Mouse (Mus musculus) G1E (cell line): Measurements from ENCODE around the gene Slain1. TPM values are rescaled to one million over a fixed set of nuclear protein-coding genes. Genes with fewer than 3 reads are reported as not detected.
"Not testable (repeated sequence)": the region's sequence is repeated elsewhere in the genome, so short reads cannot be mapped to it uniquely, and the experiment has no call there.

Experiments
- ATAC-seq: 2 replicates; pipeline ENCODE4 v1.8.0; 2016; ENCODE audit warnings: mild to moderate bottlenecking; ENCODE audit not compliant: insufficient number of reproducible peaks, poor library complexity, low FRiP score, severe bottlenecking; ENCODE audit errors: extremely low read depth
- DNase-seq: peaks from one replicate; pipeline ENCODE4 v3.0.0; 2012; ENCODE audit warnings: low spot score
- H3K27me3 ChIP-seq: 2 replicates; pipeline ENCODE4 v1.6.1; 2012; ENCODE audit warnings: mild to moderate bottlenecking, low read length, inconsistent platforms; ENCODE audit not compliant: insufficient read depth
- H3K36me3 ChIP-seq: replicated peaks from 2 replicates; pipeline ENCODE3; 2012; ENCODE audit warnings: mild to moderate bottlenecking, inconsistent platforms
- H3K4me1 ChIP-seq: 2 replicates; pipeline ENCODE4 v1.6.1; 2012; ENCODE audit warnings: low read depth, low read length, inconsistent platforms, mixed read lengths; ENCODE audit not compliant: insufficient read depth
- H3K4me3 ChIP-seq: 2 replicates; pipeline ENCODE4 v1.5.1; 2012; ENCODE audit warnings: low read depth, mild to moderate bottlenecking, inconsistent platforms, low read length, moderate library complexity, mixed read lengths
- H3K9me3 ChIP-seq: replicated peaks from 2 replicates; pipeline ENCODE4 v1.6.1; 2012; ENCODE audit warnings: inconsistent platforms
- CTCF ChIP-seq: IDR thresholded peaks from 2 replicates; pipeline ENCODE4 v1.5.1; 2012; ENCODE audit warnings: low read depth, low read length, inconsistent platforms, mixed read lengths
- GATA1 ChIP-seq: IDR thresholded peaks from 2 replicates; pipeline ENCODE4 v1.6.1; 2012; ENCODE audit warnings: borderline replicate concordance, low read length, inconsistent platforms, mixed read lengths
- GATA2 ChIP-seq: IDR thresholded peaks from 2 replicates; pipeline ENCODE4 v1.6.1; 2012; ENCODE audit warnings: low read depth, low read length, inconsistent platforms, borderline replicate concordance
- POLR2AphosphoS5 ChIP-seq: IDR thresholded peaks from 2 replicates; pipeline ENCODE4 v1.6.1; 2012; ENCODE audit warnings: low read depth, low read length, inconsistent platforms; ENCODE audit not compliant: insufficient replicate concordance
- TAL1 ChIP-seq: conservative IDR thresholded peaks from 2 replicates; pipeline ENCODE4 v1.6.1; 2012; ENCODE audit warnings: low read depth, low read length, inconsistent platforms, mixed read lengths
- polyA plus RNA-seq: library from polyadenylated mRNA; stranded (reverse); fragments of >175 nt; gene quantifications from 2 replicates; pipeline ENCODE4 v1.2.3, GENCODE M21; 2012
- total RNA-seq, 2 experiments: library from RNA; stranded (forward) in 1 of 2; stranded (reverse) in 1 of 2; fragments of 200-1000 nt in 1 of 2; fragments of >200 nt in 1 of 2; fragmentation: Nextera tagmentation in 1 of 2; gene quantifications; 2 replicates each; pipeline ENCODE4 v1.2.3; 2014 to 2017

The Slain1 gene
- total and polyA plus RNA-seq, 3 experiments: 0.11 TPM; not detected in 2

DNA sequence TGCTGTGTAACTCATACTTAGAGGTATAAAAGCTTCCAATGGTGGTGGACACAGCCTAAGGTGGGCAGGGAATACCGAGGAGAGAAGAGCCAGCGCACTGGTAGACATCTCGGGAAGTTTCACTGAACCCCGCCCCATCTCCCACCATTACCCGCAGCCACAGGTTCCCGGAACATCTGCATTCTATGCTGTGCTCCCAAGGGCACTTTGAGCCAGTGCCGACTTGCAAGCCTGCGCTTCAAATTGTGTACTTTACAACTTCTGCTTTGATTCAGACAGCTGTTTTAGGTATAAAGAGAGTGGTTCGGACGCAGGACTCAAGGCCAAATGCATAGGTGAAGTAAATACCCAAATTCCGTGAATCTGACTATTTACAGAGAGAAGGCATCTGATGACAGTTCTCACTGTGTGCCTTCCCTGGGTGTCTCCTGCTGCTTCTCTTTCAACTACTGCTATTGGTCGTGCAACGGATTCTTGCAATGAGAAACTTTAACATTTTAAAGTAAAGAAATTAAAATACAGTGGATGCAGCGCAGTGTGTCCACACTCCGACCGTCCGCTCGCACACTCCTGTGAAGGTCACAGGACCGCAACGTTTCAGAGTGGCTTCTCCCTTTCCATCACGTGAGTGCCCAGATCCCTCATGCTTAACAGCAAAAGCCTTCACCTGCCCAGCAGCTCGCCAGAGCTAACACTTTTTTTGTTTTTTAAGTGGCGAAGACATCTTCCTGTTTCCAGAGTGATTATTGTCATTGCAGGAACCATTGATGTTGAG lies 79.1 kb downstream of the Slain1 start:
- TF ChIP-seq GATA2: no peak
- TF ChIP-seq CTCF: no peak
- TF ChIP-seq POLR2AphosphoS5: no peak
- TF ChIP-seq TAL1: no peak
- Histone ChIP-seq H3K27me3 (no peaks in the 10 kb centered on the region), H3K36me3 (no peaks in the 10 kb centered on the region), H3K9me3 (peaks cover 46% of the 10 kb centered on the region), H3K4me1 (no peaks in the 10 kb centered on the region), H3K4me3 (no peak overlapping the region)
- no peak for DNase-seq
- no peak for ATAC-seq

DNA sequence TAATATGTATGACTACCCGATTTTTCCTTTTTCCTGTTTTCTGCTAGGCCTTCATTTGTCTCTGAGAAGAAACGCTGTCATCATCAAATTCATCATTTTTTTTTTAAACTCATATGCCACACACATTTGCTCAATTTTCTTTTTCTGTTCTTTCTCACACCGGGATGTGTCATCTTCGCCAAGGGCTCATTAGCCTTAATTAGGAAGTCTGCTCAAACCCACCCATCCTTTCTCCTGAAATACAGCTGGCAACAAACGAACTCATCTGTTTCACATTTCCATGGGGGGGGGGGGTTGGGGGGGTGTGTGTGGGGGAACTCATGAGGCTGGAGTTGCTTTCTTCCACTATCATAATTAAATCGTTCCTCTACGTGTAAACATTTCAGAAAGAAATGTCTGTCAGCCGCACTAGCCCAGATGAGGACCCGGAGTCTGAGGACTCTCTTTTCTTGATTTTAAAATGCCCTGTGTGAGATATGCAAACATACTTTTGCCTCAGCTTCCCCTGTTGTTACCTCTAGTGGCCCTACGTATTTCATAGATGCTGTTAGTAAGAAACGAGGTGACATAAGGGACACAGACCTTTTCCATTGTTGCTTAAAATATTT lies 79.8 kb downstream of the Slain1 start:
- ATAC-seq (no peak), DNase-seq (no peak)
- no peak for TF ChIP-seq GATA1
- no peak for TF ChIP-seq CTCF
- no peak for TF ChIP-seq TAL1
- TF ChIP-seq POLR2AphosphoS5: no peak
- no peak for TF ChIP-seq GATA2

DNA sequence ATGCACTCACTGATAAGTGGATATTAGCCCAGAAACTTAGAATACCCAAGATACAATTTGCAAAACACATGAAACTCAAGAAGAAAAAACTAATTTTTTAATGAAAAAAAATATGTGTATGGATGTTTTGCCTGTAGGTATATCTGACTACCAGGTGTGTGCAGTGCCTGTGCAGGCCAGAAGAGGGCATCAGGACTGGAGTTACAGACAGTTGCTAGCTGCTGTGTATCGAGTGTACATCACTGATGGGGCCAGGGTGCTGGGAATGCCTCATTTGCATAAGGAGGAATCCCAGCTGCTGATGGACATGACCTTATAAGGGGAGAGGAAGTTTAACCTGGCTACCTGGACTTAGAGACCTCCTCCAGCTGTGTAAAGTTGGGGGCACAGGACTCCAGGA lies 82.6 kb downstream of the Slain1 start:
- no peak overlapping the region for H3K4me3 ChIP-seq
- peaks cover 30% of the 10 kb centered on the region for H3K9me3 ChIP-seq
- TF ChIP-seq POLR2AphosphoS5: no peak
- TF ChIP-seq TAL1: no peak
- no peak for TF ChIP-seq CTCF
- TF ChIP-seq GATA2: no peak
- TF ChIP-seq GATA1: no peak
- no peaks in the 10 kb centered on the region for H3K27me3 ChIP-seq
- no peaks in the 10 kb centered on the region for H3K4me1 ChIP-seq
- ATAC-seq (no peak), DNase-seq (no peak)
- H3K36me3 ChIP-seq: no peaks in the 10 kb centered on the region

More for the DNA sequence above, 79.8 kb downstream of the Slain1 start:
- Histone ChIP-seq H3K4me3 (no peak overlapping the region), H3K36me3 (no peaks in the 10 kb centered on the region), H3K9me3 (peaks cover 46% of the 10 kb centered on the region), H3K4me1 (no peaks in the 10 kb centered on the region), H3K27me3 (no peaks in the 10 kb centered on the region)

DNA sequence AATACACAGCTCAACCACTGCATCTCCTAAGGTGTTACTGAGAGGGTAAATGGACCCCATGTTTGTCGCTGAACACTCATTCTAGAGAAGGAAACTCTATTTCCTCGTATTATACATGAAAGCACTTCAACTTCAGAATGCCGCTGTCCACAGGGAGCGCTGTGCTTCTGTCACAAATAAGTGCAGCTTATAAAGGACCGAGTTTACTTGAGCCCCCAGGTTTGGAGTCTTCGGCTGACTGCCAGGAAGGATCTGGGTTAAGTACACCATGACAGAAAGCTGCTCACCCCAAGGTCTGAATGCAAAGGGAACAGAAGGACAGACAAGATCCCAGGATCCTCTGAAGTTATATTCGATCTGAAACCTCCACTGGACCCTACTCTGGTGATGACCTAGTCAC lies 91.2 kb downstream of the Slain1 start:
- H3K27me3 ChIP-seq: no peaks in the 10 kb centered on the region
- no peak overlapping the region for H3K4me3 ChIP-seq
- peaks cover 40% of the 10 kb centered on the region for H3K9me3 ChIP-seq
- ATAC-seq (no peak), DNase-seq (no peak)
- H3K4me1 ChIP-seq: no peaks in the 10 kb centered on the region
- no peaks in the 10 kb centered on the region for H3K36me3 ChIP-seq
- TF ChIP-seq TAL1 (no peak), POLR2AphosphoS5 (no peak), GATA1 (no peak), GATA2 (no peak), CTCF (no peak)

GRCm38 (mm10) chr14:103742150-103742549 lies 92.1 kb downstream of the Slain1 start:
- no peaks in the 10 kb centered on the region for H3K36me3 ChIP-seq
- H3K4me1 ChIP-seq: no peaks in the 10 kb centered on the region
- H3K27me3 ChIP-seq: no peaks in the 10 kb centered on the region
- ATAC-seq (no peak), DNase-seq (no peak)
- TF ChIP-seq GATA2: no peak
- TF ChIP-seq POLR2AphosphoS5: no peak
- TF ChIP-seq GATA1: no peak
- TF ChIP-seq TAL1: no peak
- TF ChIP-seq CTCF: no peak
- peaks cover 43% of the 10 kb centered on the region for H3K9me3 ChIP-seq
- H3K4me3 ChIP-seq: no peak overlapping the region

DNA sequence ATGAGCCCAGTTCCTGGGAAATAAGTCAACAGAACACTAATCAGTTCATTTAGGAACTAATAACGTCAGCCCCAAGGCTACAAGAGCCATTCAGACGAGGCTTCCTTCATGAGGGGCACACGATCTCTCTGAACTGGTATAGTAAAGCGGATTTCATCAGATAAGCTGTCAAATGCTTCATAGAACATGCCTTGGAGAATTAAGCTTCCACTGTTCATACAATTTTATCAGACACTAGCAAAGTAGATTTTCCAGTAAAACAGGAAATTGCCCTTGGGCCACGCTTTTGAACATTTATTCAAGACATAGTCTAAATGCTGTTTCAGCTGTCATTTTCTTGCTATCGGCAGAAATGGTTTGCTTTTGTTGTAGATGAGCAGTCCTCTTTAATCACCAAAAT lies 97.3 kb downstream of the Slain1 start:
- ATAC-seq: no peak
- H3K4me3 ChIP-seq: no peak overlapping the region
- no peaks in the 10 kb centered on the region for H3K36me3 ChIP-seq
- TF ChIP-seq POLR2AphosphoS5 (no peak), TAL1 (no peak), CTCF (no peak), GATA1 (no peak), GATA2 (no peak)
- DNase-seq: no peak
- H3K4me1 ChIP-seq: no peaks in the 10 kb centered on the region
- H3K27me3 ChIP-seq: no peaks in the 10 kb centered on the region
- peaks cover 58% of the 10 kb centered on the region for H3K9me3 ChIP-seq

DNA sequence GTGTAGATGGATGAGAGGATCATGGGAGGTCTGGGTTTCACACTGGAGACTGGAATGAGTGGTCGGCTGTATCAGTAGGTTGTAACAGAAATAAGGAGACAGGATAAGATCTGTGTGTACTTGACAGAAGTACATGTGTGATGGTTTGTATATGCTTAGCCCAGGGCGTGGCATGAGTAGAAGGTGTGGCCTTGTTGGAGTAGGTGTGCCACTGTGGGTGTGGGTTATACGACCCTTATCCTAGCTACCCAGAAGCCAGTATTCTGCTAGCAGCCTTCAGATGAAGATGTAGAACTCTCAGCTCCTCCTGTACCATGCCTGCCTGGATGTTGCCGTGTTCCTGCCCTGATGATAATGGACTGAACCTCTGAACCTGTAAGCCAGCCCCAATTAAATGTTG lies 100.6 kb downstream of the Slain1 start:
- H3K27me3 ChIP-seq, DNase-seq, ATAC-seq, H3K4me1 ChIP-seq, H3K4me3 ChIP-seq, H3K36me3 ChIP-seq: not testable (repeated sequence)
- H3K9me3 ChIP-seq: peaks cover 45% of the 10 kb centered on the region
